In genomic region chr19:5848826-5849672, GRCm38 (mm10) we compare ENCODE assay signal across 8 mouse cellular contexts. TPM values are rescaled to one million over a fixed set of nuclear protein-coding genes. Genes with fewer than 3 reads are reported as not detected.
DNase-seq lines count a peak whose midpoint lies in the region; ATAC-seq lines count a peak whose summit lies in the region.

No protein-coding gene starts in this region.

- 29% methylated on average over 13 of the region's 13 CpGs for WGBS in heart, embryonic 13.5 days
- WGBS in midbrain, embryonic 15.5 days: 47% methylated on average over 13 of the region's 13 CpGs

- peak overlapping the region; percentile 86 for H3K9ac ChIP-seq in heart, embryonic 13.5 days
- peak overlapping the region; percentile 23; the same call in 1 of the 2 replicates for H3K9ac ChIP-seq in midbrain, embryonic 15.5 days

- peak overlapping the region; percentile 80 for H3K4me2 ChIP-seq in heart, embryonic 13.5 days
- no peak overlapping the region; the same call in 1 of the 2 replicates for H3K4me2 ChIP-seq in midbrain, embryonic 15.5 days

- H3K27me3 ChIP-seq in heart, embryonic 13.5 days (replicated peaks): no peaks in the 10 kb centered on the region
- no peaks in the 10 kb centered on the region for H3K27me3 ChIP-seq in midbrain, embryonic 15.5 days (replicated peaks)

- peak; percentile 87 to 91 for DNase-seq in adrenal gland, adult (ENCODE audit: inconsistent age in 2 of 2, low spot score in 1 of 2)
- no peak for DNase-seq in adrenal gland, postnatal 4 days (ENCODE audit: low spot score in 2 of 2)
- peak; percentile 51 for DNase-seq in MN1 (ENCODE audit: low spot score)
- DNase-seq in embryo, embryonic 10 days (ENCODE audit: low spot score): peak; percentile 68
- DNase-seq in kidney, postnatal 36 days: peak; percentile 53 to 58

- peaks cover 30% of the 10 kb centered on the region for H3K36me3 ChIP-seq in heart, embryonic 13.5 days
- H3K36me3 ChIP-seq in midbrain, embryonic 15.5 days (replicated peaks): no peaks in the 10 kb centered on the region; the same call in 1 of the 2 replicates

- peak overlapping the region; percentile 40 for H3K4me3 ChIP-seq in heart, embryonic 13.5 days
- no peak overlapping the region for H3K4me3 ChIP-seq in midbrain, embryonic 15.5 days

- H3K27ac ChIP-seq in heart, embryonic 13.5 days (replicated peaks): peak overlapping the region; percentile 100
- H3K27ac ChIP-seq in midbrain, embryonic 15.5 days: peak overlapping the region; percentile 39; the same call in 1 of the 2 replicates

- no peaks in the 10 kb centered on the region for H3K9me3 ChIP-seq in heart, embryonic 13.5 days
- no peaks in the 10 kb centered on the region for H3K9me3 ChIP-seq in midbrain, embryonic 15.5 days

- H3K4me1 ChIP-seq in heart, embryonic 13.5 days: peaks cover 85% of the 10 kb centered on the region
- H3K4me1 ChIP-seq in midbrain, embryonic 15.5 days: peaks cover 63% of the 10 kb centered on the region

- ATAC-seq in heart, embryonic 13.5 days (ENCODE audit: extremely low read depth, insufficient number of reproducible peaks, low FRiP score, low TSS enrichment): no peak
- no peak for ATAC-seq in midbrain, embryonic 15.5 days (replicated peaks)
- no peak for ATAC-seq in activated CD4-positive, CD25-positive, alpha-beta regulatory T cell, adult 4 months

RNA-seq across cellular contexts. Expression of gene Frmd8, which starts 26.0 kb away (rescaled TPM):
- total RNA-seq in adrenal gland, postnatal 4 days (2021): 10 to 100 TPM; 42.4 to 45.9 TPM
- 27.4 and 29.0 TPM in 2 replicates for polyA plus RNA-seq in heart, embryonic 13.5 days (2015; fragmentation: Nextera tagmentation; extraction: Ambion mirVana)
- 16.1 and 19.2 TPM in 2 replicates for polyA plus RNA-seq in midbrain, embryonic 15.5 days (2015; fragmentation: Nextera tagmentation; extraction: Ambion mirVana)
- 10 to 100 TPM; 70.6 to 78.6 TPM for polyA plus RNA-seq in activated CD4-positive, CD25-positive, alpha-beta regulatory T cell, adult 4 months (2017; shearing (Covaris generic))

RNA-seq across cellular contexts. Expression of gene Slc25a45, which starts 28.6 kb away (rescaled TPM):
- total RNA-seq in adrenal gland, postnatal 4 days (2021): 10 to 100 TPM; 25.9 to 26.3 TPM
- polyA plus RNA-seq in heart, embryonic 13.5 days (2015; fragmentation: Nextera tagmentation; extraction: Ambion mirVana): 3.7 and 4.2 TPM in 2 replicates
- 2.0 and 2.9 TPM in 2 replicates for polyA plus RNA-seq in midbrain, embryonic 15.5 days (2015; fragmentation: Nextera tagmentation; extraction: Ambion mirVana)
- polyA plus RNA-seq in activated CD4-positive, CD25-positive, alpha-beta regulatory T cell, adult 4 months (2017; shearing (Covaris generic)): 10 to 100 TPM; 43.3 to 60.2 TPM

RNA-seq across cellular contexts. Expression of gene Tigd3, which starts 44.9 kb away (rescaled TPM):
- total RNA-seq in adrenal gland, postnatal 4 days (2021): 1 to 10 TPM; 3.1 TPM
- 1.9 and 2.0 TPM in 2 replicates for polyA plus RNA-seq in heart, embryonic 13.5 days (2015; fragmentation: Nextera tagmentation; extraction: Ambion mirVana)
- 13.8 and 16.4 TPM in 2 replicates for polyA plus RNA-seq in midbrain, embryonic 15.5 days (2015; fragmentation: Nextera tagmentation; extraction: Ambion mirVana)
- polyA plus RNA-seq in activated CD4-positive, CD25-positive, alpha-beta regulatory T cell, adult 4 months (2017; shearing (Covaris generic)): under 1 TPM; 0.29 to 0.58 TPM

Comparison
In these comparisons a context has a peak if more than half of its experiments do, and no peak if none do; other contexts are left out.
1. DNase-seq: peak in adrenal gland, adult (2 of 2), MN1 (single experiment), embryo, embryonic 10 days (single experiment) and kidney, postnatal 36 days (2 of 2); none in adrenal gland, postnatal 4 days (0 of 2).